Mouse (Mus musculus) bone marrow, adult 2 months (tissue): ENCODE results near the gene Ubxn7.

Experiments
- CTCF ChIP-seq: fragments of 200-500 bp; IDR thresholded peaks from 2 replicates; pipeline ENCODE4 v1.5.1; 2011; ENCODE audit warnings: low read length, control low read depth; ENCODE audit not compliant: control insufficient read depth, insufficient read depth
- POLR2A ChIP-seq: fragments of 200-500 bp; IDR thresholded peaks from 2 replicates; pipeline ENCODE4 v1.6.1; 2011; ENCODE audit warnings: low read depth, mild to moderate bottlenecking, control low read depth, low read length, borderline replicate concordance; ENCODE audit not compliant: control insufficient read depth

- TF ChIP-seq CTCF = no peak
- no peak for TF ChIP-seq POLR2A
Observed at GRCm38 (mm10) chr16:32337001-32337400, 4.9 kb downstream of the Ubxn7 start.
